Mouse (Mus musculus) MEL (cell line): Measurements from ENCODE around the gene Opcml.

ENCODE experiments used
- BHLHE40 ChIP-seq: IDR thresholded peaks from 2 replicates; pipeline ENCODE4 v1.6.1; 2012; ENCODE audit warnings: low read depth, mild to moderate bottlenecking, inconsistent platforms, low read length, improper control_type of control experiment, borderline replicate concordance
- CTCF ChIP-seq, 3 experiments: IDR thresholded peaks in 2 of 3; conservative IDR thresholded peaks in 1 of 3; 2 replicates each; pipeline ENCODE4 v1.5.1; 2011 to 2012; ENCODE audit warnings: low read length in 3 of 3, low read depth in 2 of 3, mild to moderate bottlenecking in 2 of 3, improper control_type of control experiment in 1 of 3, inconsistent platforms in 1 of 3, mixed read lengths in 1 of 3, moderate library complexity in 1 of 3; ENCODE audit not compliant: control insufficient read depth in 1 of 3, insufficient read depth in 1 of 3, poor library complexity in 1 of 3, severe bottlenecking in 1 of 3
- E2F4 ChIP-seq: IDR thresholded peaks from 2 replicates; pipeline ENCODE4 v1.6.1; 2011; ENCODE audit warnings: low read depth, low read length, improper control_type of control experiment, borderline replicate concordance
- ELF1 ChIP-seq: IDR thresholded peaks from 2 replicates; pipeline ENCODE4 v1.6.1; 2014; ENCODE audit warnings: low read depth, mild to moderate bottlenecking, inconsistent platforms, low read length, improper control_type of control experiment, moderate library complexity
- EP300 ChIP-seq, 2 experiments: IDR thresholded peaks; 2 replicates each; pipeline ENCODE4 v1.6.1; 2011; ENCODE audit warnings: improper control_type of control experiment in 2 of 2, low read length in 2 of 2, low read depth in 1 of 2, mild to moderate bottlenecking in 1 of 2
- GABPA ChIP-seq: IDR thresholded peaks from 2 replicates; pipeline ENCODE4 v1.6.1; 2012; ENCODE audit warnings: low read depth, mild to moderate bottlenecking, inconsistent platforms, low read length, improper control_type of control experiment, moderate library complexity
- MAFK ChIP-seq: IDR thresholded peaks from 2 replicates; pipeline ENCODE4 v1.6.1; 2011; ENCODE audit warnings: low read depth, mild to moderate bottlenecking, low read length, improper control_type of control experiment, borderline replicate concordance
- MAX ChIP-seq: IDR thresholded peaks from 2 replicates; pipeline ENCODE4 v1.6.1; 2011; ENCODE audit warnings: low read length, improper control_type of control experiment
- MXI1 ChIP-seq: IDR thresholded peaks from 2 replicates; pipeline ENCODE4 v1.6.1; 2011; ENCODE audit warnings: mild to moderate bottlenecking, low read depth, low read length, improper control_type of control experiment
- NELFE ChIP-seq: IDR thresholded peaks from 2 replicates; pipeline ENCODE4 v1.6.1; 2011; ENCODE audit warnings: low read depth, low read length, improper control_type of control experiment
- POLR2A ChIP-seq, 2 experiments: IDR thresholded peaks; 2 replicates each; pipeline ENCODE4 v1.6.1; 2011 to 2012; ENCODE audit warnings: low read length in 2 of 2, mild to moderate bottlenecking in 2 of 2, control low read depth in 1 of 2, improper control_type of control experiment in 1 of 2, low read depth in 1 of 2, moderate library complexity in 1 of 2; ENCODE audit not compliant: control insufficient read depth in 1 of 2, insufficient read depth in 1 of 2, poor library complexity in 1 of 2
- ZC3H11A ChIP-seq: IDR thresholded peaks from 2 replicates; pipeline ENCODE4 v1.6.1; 2012; ENCODE audit warnings: low read depth, mild to moderate bottlenecking, inconsistent platforms, low read length, improper control_type of control experiment
- ZNF384 ChIP-seq: IDR thresholded peaks from 2 replicates; pipeline ENCODE4 v1.6.1; 2012; ENCODE audit warnings: low read depth, mild to moderate bottlenecking, inconsistent platforms, low read length, improper control_type of control experiment

- TF ChIP-seq CTCF (IDR thresholded peaks at IDR 0.05 in 2 of 3, conservative IDR thresholded peaks at IDR 0.05 in 1 of 3; ENCODE audit: control insufficient read depth in 1 of 3, insufficient read depth in 1 of 3, low read depth in 2 of 3, low read length in 3 of 3, poor library complexity in 1 of 3, severe bottlenecking in 1 of 3) = no peak
- no peak for TF ChIP-seq MAFK
- no peak for TF ChIP-seq POLR2A (IDR thresholded peaks at IDR 0.05; ENCODE audit: control insufficient read depth in 1 of 2, insufficient read depth in 1 of 2, low read depth in 1 of 2, low read length in 2 of 2, poor library complexity in 1 of 2)
- TF ChIP-seq ELF1 = no peak
- TF ChIP-seq BHLHE40 = no peak
- no peak for TF ChIP-seq EP300 (IDR thresholded peaks at IDR 0.05; ENCODE audit: low read depth in 1 of 2, low read length in 2 of 2)
- no peak for TF ChIP-seq E2F4
- no peak for TF ChIP-seq MAX
- no peak for TF ChIP-seq NELFE
- TF ChIP-seq ZNF384 = no peak
- no peak for TF ChIP-seq GABPA
- no peak for TF ChIP-seq ZC3H11A
- no peak for TF ChIP-seq MXI1
Observed at GRCm38 (mm10) chr9:27796535-27796934, 6.0 kb downstream of the Opcml start.
